Mouse (Mus musculus): ENCODE results near the gene Nfatc2.

The Nfatc2 gene

DNA sequence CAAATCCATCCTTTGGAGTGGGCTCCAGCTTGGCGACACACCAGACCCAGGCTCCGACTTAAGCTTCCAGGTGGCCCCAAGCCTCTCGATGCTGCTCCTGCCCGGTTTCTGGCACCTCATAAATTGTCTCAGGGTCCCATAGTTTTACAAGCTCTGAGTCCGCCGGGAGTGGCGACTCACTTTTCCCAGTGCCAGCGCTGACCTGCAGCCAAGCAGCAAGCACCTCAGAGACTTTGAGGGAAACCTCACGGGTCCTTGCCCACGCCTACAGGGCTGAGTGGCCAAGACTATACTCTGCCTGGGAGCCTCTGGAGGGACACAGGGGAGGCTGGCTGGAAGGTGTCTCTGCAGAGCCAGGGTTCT lies 74.0 kb downstream of the Nfatc2 start:
- DNase-seq (ENCODE audit: low spot score): no peak

DNA sequence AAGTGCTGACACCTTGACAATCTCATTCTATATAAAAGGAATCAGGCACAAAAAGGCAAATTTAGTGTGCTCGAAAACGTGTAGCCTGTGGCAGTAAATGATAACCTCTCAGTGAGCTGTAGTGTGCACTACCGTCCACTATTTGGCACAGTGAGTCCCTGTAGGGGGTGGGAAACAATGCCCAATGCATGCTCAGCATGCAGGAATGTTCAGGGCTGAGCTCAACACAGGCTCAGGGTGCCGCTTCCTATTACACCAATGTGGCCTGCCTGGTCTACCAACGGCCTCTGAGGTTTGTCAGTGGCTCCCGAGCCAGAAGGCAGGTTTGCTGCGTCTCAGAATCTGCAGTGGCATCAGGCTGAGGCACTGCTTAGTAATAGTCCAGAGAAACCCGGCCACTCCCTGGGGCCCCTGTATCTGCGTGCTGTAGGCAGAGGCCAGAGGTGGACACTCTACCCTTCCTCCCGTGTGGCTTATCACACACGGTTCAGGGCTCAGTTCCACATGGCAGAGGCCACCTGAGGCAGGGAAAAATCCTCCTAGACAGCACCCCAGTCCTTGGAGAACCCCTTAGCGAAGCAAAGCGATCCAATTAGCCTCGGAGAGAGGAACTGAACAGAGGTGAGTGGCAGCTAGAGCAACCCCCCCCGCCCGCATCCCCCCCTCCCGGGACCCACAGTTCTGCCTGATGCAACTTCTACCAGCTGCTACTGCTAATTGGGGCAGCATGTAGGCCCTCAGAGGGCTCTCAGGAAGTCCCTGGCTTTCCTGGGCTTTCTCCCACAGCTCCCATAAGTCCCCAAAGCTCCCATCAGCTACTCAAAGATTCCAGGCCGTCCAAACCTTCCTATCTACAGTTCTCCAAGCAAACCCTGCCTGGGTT lies 74.7 kb downstream of the Nfatc2 start:
- DNase-seq (ENCODE audit: low spot score): no peak

DNA sequence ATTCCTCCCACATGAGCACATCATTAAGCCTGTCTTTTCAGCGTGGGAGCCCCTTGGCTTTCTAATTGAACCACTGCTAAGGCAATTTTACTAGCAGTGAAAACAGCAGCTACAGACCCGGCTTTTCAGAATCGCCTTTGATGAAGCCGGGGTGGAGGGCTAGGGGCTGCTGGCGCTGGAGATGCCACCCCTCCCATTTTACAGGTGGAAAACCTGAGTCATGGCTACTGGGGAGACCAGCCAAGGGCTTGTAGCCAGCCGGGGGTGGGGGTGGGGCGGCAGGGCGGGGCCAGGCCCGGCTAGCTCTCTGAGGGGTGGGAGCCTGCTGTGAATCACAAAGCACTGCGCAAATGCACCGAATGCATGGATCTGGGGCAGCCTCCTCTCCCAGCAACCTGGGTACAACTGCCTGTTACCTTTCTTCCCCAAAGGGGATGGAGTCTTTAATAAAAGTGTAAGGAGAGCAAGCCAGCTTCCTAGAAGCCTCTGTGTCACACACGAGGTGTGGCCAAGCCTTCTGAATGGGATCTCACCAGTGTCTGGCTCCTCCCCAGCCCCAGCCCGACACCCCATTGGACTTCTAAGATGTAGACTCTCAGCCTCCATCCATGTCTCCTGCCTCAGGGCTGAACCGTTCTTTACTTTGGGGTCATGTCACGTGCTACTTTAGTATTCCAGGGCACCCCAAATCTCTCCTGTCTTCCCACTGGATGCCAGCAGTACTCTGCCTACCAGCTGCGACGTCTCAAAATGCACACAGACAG lies 75.9 kb downstream of the Nfatc2 start:
- DNase-seq (ENCODE audit: low spot score): no peak

DNA sequence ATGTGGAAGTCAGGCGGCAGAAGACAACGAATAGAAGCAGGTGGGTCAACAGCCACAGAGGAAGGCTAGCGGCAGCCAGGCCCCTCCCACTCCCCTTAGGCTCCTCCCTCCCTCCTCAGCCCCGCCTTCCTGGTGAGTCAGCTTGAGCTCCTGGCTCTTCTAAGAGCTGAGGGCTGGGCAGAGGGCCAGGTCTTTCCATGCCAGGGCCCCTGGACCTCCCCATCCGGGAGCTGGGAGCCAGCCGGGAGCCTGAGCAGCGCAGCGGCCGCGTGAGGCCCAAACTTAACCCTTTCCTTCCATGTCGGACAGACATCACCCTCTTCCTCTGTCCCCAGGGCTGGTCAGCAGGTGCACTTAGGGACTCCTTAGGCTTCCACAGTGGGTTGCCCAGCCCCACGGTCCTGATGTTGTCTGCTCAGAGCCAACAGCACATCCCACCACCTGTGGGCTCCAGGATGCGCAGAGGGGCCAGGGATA lies 76.5 kb downstream of the Nfatc2 start:
- peak; percentile 94 for DNase-seq (ENCODE audit: low spot score)

DNA sequence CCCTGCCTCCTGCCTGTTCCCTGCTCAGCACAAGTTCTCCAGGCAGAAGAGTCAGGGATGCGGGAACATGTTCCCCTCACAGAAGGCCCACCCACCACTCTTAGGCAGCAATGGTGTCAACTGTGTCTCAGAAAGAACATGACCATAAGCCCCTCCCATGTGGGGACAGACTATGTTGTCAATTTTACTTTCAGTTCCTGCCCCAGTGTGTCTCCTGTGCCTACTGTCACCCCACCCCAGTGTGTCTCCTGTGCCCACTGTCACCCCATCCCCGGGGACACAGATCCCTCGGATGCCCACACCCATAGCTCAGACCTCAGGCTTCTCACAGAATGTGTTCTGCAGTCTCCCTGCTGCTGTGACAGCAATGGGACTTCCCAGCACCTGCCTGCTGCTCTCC lies 79.2 kb downstream of the Nfatc2 start:
- no peak for DNase-seq (ENCODE audit: low spot score)

DNA sequence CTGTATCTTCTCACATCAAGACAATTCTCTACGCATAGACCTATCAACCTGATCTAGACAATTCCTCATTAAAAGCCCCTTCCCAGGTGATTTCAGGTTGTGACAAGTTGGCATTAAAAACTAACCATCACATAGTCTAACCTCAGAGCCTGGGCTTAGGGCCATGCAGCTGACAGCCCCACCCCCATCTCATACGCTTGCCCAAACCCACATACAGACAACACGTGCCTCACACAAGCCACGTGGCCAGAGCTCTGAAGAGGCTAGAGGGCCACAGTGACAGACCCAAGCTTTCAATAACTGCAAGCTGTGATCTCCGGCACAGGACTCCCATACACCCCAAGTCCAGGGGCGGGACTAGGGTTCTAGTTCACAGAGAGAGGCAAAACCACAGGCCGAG lies 80.7 kb downstream of the Nfatc2 start:
- no peak for DNase-seq (ENCODE audit: low spot score)

DNA sequence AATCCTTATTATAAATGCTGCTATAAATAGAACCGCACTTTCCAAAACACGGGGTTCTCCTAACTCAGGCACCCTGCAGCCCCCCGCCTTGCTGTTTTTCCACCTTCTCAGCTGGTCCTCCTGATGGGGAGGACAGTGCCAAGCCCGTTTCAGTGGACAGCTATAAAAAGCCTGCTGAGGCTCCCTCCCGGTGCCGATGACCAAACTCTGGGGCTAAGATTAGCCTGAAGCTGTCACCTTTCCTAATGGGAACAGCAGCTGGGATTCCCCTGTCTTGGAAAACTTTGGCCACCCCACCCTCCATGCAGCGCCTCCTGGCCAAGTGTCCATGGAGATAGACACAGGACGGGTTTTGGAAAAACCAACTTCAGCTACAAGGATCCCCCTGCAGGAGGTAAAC lies 81.9 kb downstream of the Nfatc2 start:
- no peak for DNase-seq (ENCODE audit: low spot score)

DNA sequence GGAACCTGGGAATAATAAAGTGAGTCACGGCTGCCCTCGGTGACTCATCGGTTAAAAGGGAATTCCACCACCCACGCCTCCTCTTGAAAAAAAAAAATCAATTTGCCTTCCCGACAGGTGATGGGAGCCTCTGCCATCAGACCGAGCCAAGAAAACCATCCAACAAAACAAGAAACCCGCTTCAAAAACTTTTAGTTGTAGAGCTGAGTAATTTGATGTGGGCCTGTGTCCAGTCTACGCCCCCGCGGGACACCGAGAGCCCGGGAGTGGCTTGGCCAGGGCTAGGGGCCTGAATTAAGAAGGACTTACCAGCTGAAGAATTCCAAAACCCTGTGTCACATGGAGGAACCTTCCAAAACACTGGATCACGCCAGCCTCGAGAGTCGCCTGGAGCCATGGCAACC lies 83.2 kb downstream of the Nfatc2 start:
- peak; percentile 31 for DNase-seq (ENCODE audit: low spot score)

DNA sequence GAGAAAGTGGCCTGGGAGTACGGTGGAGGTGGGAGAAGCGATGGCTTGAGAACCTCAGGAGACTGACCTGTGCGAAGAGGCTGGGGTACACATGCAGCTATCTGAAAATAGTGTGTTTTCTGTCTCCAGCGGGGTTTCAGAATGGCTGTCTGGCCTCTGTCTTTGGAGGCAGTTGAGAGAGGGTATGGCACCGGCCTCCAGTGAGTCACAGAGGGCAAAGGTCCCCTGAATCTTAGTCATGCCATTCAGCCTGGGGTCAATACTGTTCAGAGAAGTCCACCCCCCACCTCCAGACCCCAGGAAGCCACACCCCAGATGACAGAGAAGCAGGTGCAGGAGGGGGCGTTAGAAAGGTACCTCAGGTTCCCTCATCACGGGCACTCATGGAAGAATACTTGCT lies 83.7 kb downstream of the Nfatc2 start:
- no peak for DNase-seq (ENCODE audit: low spot score)

DNA sequence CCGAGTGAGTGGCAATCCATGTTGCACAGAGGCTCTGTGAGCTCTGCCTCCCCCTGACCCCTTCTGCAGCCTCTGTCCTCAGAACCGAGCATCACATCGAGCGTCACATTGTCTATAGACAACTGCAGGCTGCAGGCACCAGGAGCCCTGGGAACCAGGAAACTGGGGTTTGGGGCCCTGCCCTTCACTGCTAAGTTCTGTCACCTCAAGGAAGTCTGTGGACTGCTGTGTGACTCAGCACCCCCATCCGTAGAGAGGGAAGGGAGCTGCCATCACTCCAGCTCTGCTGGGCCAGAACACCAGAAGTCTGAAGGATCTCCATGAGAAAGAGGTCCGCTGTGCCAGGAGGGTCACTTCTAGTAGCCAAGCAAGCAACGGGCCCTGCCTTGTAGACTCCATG lies 84.7 kb downstream of the Nfatc2 start:
- no peak for DNase-seq (ENCODE audit: low spot score)

DNA sequence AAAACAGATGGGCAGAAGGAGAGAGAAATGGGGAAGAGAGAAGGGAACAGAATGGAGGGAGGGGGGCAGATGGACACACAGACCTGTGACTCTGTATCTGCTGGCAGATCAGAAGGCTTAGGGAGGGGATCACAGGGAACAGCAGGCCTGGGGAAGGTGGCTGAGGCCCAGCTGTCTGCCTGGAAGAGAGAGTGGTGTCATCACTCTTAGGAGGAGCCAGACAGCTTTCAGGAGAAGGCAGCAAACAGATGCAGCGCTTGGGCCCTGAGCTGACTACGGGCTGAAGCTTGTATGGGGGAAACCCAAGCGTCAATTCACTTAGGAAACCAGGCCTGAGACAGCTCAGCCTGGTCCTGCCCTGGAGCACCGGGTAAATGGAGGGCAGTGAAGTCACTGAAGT lies 86.0 kb downstream of the Nfatc2 start:
- DNase-seq (ENCODE audit: low spot score): no peak

DNA sequence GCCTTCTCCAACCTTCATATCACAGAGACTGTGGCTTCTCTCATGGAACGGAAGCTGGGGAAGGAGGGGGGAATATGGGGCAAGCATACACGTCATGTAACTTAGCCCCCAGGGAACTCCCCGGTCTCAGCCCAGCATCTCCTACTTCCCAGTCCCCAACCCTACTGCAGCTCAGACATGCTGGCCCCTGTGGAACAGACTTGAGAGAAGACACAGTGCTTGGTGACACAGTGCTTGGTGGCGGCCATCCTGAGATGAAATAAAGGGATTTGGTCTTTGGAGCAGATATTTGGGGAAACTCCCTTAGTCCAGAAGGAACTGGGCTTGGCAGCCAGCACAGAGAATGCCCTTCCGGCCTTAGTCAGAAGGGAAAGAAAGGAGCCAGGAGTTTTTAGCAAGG lies 87.3 kb downstream of the Nfatc2 start:
- DNase-seq (ENCODE audit: low spot score): no peak

DNA sequence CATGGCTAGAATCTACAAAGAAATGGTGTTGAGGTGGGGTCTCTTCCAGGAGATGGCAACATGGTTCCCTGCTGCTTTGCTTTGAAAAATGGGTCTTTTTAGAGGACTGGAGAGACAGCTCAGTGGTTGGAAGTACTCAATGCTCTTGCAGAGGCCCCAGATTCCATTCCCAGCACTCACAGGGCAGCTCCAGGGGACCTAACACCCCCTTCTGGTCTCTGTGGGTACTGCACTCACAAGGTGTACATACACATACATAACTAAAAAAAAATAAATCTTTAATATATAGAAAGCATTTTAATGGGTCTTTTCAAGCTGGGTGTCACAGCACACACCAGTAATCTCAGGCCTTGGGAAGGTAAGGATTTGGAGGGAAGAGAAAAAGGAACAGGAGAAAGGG lies 89.9 kb downstream of the Nfatc2 start:
- no peak for DNase-seq (ENCODE audit: low spot score)

DNA sequence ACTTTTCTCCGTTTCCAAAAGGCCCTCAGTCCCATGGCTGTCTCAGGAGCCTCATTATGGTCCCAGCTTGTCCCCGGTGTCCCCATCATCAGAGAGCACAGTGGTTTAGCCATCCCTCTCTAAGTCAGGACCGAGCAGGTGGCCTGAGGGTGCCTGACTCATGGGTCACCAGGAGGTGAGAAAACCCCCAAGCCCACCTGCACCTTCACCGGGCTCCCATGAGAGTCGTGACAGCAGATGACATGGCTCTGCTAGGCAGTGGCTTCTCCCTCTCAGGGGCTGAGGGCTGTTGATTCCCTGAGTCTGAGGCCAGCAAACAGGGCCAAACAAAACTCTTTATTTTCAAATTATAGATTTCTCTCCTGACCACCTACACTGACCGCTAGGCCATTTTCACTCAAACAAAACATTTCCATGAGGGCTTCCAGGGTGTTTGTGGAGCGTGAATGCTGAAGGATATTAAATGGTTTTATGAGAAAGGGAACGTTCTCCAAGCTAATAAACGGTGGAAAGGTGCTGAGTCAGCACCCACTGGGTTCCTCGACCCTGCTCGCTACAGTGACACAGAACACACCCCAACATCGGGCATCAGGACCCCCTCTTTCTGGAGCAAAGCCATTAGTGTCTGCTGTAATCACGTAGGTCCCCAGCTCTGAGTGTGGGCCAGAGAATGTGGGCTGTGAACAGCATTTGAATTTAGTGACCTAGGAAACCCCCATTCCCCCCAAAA lies 92.8 kb downstream of the Nfatc2 start:
- no peak for DNase-seq (ENCODE audit: low spot score)

DNA sequence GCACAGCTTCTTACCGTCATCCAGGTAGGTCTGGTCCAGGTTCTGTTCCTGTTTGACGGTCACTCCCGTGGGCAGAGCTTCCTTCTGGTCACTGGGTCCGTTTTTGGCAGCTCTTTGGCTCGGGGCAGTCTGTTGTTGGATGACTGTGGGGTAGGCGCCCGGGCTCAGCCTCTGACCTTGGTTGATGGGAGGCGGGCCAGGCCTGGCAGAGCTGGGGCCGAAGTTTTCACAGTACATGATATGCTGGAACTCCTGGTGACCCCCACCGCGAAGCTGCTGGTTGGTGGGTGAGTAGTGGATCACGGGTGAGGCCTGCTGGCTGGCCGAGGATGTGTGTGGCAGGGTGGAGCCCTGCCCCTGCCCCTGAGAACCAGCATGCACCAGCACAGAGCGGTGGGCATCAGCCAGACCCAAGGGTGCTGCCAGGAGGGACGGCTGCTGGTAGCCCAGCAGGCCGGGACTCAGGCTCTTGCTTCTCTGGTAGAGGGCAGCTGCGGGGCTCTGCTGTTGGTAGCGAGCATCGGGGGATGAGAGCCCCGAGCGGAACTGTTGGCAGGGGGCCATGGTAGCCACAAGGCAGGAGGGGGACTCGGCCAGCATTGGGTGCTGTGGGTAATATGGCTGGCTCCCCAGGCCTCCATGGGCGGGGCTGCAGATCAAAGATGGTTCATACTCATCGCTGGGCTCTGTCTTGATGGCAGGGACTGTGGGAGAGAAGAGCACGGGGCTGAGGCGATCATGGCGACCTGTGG lies 96.8 kb downstream of the Nfatc2 start:
- no peak for DNase-seq (ENCODE audit: low spot score)

DNA sequence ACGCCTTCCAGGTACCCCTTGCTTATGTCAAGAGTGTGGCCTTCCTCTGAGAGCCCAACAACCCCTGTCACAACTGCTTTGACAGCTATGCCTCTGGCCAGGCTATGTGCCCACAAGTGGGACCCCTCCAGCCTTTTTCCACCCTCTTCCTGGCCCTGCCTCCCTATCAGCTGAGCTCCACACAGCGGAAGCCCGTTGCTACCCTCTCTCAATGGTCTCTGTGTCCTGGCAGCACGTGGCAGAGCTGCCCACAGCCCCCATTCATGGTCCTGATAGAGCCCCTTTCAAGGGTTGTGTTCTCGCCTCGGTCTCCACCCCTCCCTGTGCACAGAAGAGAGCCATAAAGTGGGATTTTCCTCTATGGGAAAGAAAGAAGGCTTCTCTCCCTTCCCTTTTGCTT lies 97.7 kb downstream of the Nfatc2 start:
- no peak for DNase-seq (ENCODE audit: low spot score)

DNA sequence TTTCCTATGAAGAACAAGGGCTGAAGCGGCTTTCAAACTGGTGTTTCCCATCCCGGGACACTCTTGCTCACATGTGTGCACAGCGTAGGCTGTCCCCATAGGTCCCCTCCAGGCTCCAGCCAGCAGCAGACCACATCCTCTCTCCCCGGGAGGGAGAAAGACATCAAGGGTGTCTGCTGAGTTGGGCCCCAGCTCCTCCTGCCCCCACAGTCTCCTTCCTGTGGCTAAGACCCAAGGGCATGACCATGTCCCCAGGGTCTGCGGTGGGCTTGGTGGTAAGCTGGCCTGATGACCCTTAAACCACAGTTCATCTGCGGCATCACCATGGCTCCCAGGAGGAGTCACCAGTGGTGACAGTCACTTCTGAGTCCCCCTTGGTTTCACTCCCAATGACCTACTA lies 100.7 kb downstream of the Nfatc2 start:
- DNase-seq (ENCODE audit: low spot score): no peak

DNA sequence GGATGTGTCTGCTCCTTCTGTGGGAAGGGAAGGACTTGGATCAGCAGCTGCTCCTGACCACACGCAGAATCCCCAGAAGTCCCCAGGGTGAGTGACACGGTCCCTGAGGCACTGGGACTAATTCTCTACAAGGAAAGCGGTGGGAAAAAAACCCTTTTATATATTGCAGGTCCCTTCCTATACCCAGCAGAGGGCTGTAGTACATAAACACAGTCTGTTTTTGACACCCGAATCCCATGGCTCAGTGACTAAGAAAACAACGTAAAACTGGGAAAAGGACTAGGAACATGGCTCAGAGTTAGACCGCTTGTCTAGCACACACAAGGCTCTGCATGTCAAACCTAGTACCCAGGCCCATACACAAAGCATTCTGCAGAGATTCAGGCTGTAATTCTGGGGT lies 101.2 kb downstream of the Nfatc2 start:
- no peak for DNase-seq (ENCODE audit: low spot score)

DNA sequence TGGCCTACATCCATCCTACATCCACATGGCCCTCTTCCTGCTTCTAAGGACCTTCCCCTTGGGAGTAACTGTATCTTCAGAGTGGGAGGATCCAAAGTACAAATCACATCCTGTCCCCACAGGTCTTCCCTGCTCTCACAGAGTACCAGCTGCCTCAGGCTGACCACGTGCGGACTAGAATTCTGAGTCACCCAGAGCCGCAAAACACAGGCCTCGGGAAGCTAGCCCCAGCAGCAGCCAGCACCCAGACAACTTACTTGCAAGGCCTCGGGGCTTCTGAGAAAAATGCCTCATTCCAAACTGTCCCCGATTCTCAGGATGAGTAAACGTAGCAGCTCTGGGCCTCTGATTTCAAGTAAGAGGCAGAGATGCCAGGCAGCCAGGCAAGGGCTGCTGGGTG lies 109.7 kb downstream of the Nfatc2 start:
- no peak for DNase-seq (ENCODE audit: low spot score)

DNA sequence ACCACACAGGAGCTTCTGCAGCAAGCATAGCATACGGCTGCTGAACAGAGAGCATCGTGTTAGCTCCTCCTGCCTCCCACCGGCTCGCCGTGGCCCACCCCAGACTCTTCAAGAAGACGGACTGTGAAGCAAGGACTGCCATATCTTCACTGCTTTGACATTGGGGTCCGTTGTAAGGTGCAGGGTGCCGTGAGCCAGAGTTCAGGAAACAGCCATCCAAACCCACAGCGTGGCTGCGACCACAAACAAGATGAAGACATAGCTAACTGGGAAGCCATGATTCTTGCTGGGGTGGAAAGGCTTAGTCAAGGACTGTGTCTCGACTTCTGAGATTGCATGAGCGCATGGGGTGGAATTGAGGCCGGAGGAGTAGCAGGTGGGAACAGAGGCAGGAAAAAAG lies 111.5 kb downstream of the Nfatc2 start:
- DNase-seq (ENCODE audit: low spot score): no peak

DNA sequence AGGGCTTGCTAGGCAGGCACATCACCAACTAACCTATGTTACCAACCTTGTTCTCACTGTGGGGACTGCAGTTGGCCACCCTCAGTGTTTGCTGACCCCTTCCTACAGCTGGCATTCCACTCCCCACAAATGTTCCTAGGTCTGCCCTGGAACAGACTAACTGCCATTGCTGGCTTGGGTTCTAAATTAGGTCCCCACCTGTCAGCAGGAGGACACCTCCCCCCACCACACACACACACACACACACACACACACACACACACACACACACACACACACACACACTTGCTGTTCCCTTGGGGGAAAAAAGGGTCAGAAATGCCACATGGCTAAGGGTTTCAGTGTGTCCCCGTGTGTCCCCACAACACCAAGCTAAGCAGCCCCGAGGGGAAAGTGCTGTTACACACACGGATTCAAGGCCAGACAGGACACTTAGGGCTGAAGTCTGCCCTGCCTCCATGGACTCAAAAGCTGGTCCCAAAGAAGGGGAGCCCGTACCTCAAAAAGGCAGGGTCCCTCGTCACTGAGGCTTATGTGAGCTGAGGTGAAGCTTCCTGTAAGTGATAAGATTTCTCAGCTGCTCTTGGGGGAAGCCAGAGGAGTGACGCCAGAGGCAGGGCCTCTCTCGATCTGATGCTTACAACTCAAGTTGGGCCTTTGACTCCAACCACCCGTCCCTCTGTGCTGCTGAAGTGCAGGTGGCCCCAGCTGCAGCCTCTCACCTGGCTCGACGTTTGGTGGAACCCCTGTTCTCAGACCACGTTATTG lies 113.1 kb downstream of the Nfatc2 start:
- no peak for DNase-seq (ENCODE audit: low spot score)

Data from ovary, postnatal 14 days (tissue).